Mouse (Mus musculus) urinary bladder, adult 2 months (tissue): Measurements from ENCODE around the gene Prkag3. TPM values are rescaled to one million over a fixed set of nuclear protein-coding genes. Genes with fewer than 3 reads are reported as not detected.

Source experiments
- DNase-seq: peaks from one replicate; pipeline ENCODE4 v3.0.0; 2022; ENCODE audit warnings: low spot score
- polyA plus RNA-seq: library from polyadenylated mRNA; depleted of rRNA; stranded (reverse); fragments of >200 nt; gene quantifications from 2 replicates; pipeline ENCODE4 v1.2.3, GENCODE M21; 2012; rRNA removed

Gene Prkag3
- polyA plus RNA-seq, 1 experiment: 0.76 TPM

DNA sequence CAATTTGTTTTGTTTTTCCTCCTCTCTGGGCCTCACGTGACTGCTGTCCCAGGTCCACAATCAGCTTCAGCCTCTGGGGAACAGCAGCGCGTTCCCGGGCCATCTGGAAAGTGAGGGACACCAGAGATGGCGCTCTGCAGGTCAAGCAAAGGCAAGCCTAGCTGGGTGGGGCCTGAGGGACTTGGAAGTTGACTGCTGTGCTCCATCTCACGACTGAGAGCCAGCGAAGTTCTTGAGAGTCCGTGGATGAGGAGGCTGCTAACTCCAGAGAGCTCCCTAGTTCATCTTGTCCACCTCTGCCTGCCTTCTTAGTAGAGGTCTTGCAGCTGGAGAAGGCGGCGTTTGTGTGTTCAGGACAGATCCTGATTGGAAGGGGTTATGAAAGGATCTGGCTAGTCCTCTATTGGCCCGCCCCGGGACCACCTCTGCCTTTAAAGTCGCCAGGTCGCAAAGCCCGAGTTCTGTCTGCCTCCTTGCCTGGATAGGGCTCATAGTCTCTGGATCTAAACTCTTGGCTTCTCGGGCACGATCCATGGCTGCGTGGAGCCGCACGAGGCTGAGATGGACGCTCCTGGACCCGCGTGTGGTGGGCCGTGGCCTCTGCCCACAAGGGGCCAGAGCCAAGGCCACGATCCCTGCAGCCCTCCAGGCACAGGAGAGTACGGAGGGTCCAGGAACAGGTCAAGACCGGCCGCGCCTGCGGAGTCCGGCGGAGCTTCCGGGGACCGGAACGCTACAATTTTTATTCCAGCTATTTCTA lies 35.7 kb downstream of the Prkag3 start, which contains the start of gene Cyp27a1:
Gene Cyp27a1, plus strand, starts transcription at position 476 of the 760 bp plus-strand sequence.
- DNase-seq: peak; percentile 53

DNA sequence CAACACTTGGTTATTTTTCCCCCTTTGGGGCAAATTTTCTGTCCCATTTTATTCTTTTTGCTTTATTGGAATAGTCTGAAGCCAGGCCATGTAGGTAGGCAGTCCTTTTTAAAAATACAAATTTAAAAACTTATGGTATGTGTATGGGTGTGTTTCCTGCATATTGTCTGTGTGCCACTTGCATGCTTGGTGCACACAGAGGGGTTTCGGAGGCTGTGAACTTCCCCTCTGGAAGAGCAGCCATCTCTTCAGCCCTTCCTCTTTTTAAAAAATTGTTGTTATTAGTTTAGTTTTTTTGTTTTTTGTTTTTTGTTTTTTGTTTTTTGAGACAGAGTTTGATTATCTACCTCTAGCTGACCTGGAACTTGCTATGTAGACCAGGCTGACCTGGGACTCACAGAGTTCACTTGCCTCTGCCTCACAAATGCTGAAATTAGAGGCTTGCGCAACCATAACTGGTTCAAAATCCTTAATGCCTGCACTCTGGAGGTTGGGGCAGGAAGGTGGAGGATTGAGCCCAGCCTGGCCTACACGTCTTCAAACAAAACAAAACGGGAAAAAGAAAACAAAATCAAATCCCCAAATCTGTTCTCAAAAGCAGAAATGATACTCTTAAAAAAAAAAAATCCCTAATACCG lies 36.4 kb downstream of the Prkag3 start:
- no peak for DNase-seq

GRCm38 (mm10) chr1:74712046-74712445 lies 37.0 kb downstream of the Prkag3 start:
- no peak for DNase-seq

DNA sequence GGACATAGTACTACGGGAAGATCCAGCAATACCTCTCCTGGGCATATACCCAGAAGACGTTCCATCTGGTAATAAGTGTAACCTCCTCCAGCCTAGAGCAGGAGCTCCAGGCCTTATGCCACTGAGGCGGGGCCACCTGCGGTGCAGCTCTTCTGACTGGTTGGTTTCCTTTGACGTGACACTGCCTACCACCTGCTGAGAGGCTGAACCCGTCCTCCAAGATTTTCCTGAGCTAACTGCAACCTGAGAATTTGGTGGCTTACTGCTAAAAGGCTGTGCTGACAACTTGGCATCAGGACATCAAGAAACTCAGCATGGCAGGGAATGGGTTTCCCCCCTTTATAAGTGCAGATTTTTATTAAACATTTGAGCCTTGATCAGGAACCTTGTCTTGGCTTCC lies 39.5 kb downstream of the Prkag3 start:
- DNase-seq: no peak

GRCm38 (mm10) chr1:74705016-74705415 lies 44.0 kb downstream of the Prkag3 start:
- no peak for DNase-seq

DNA sequence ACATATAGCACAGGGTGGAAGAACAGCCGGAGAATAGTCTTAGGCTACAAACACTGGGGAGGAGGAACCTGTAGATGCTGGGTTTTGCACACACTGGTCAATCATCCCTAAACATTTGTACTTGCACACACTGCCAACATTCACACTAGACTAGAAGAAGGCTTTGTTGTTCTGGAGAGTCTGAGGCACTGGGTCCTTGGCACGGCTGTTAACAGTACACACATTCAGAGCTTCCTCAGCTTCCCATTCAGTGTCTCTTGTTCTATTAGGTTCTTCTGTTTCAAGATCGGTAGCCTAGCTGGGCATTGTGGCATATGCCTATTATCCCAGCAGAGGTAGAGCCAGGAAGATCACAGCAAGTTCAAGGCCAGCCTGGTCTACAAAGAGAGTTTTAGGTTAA lies 44.9 kb downstream of the Prkag3 start:
- no peak for DNase-seq

DNA sequence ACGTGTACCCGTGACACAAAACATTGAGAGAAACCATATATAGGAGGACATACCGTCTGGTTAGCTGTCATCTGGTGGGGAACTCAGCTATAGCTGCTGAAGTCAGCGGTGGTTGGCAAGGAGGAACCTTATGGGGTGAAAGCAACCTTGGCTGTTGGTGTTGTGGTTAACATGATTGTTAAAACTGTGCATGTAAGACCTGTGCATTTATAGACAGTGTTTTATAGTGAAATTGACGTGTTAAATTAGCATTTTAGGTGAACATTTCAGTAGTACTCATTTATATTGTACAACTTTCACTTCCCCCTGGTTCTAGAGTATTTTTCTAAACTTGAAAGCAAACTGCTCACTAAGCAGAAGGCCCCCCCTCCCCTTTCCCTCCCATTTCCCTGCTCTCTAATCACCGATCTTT lies 46.9 kb downstream of the Prkag3 start:
- DNase-seq: no peak

- no peak for DNase-seq
These were observed 50.2 kb downstream of the Prkag3 start for GRCm38 (mm10) chr1:74698791-74699190.

DNA sequence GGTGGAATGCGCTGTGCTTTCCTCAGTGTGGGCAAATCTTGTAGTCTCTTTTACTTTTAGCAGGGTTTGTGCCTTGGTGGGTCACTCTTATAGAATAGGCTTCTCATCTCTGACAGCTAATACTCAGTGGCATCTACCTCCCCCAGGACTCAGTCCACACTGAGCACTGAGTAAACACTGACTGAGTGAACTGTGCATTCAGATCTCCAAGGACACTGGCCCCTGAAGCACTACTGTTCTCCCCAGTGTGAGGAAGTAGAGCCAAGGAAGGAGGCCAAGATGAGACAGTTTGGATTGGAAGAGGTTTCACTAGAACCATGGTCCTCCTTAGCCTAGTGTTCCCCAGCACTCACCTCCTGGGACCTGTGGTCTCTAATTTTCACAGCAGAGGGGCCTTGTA lies 50.7 kb downstream of the Prkag3 start:
- DNase-seq: no peak

GRCm38 (mm10) chr1:74697416-74697815 lies 51.6 kb downstream of the Prkag3 start:
- DNase-seq: no peak

DNA sequence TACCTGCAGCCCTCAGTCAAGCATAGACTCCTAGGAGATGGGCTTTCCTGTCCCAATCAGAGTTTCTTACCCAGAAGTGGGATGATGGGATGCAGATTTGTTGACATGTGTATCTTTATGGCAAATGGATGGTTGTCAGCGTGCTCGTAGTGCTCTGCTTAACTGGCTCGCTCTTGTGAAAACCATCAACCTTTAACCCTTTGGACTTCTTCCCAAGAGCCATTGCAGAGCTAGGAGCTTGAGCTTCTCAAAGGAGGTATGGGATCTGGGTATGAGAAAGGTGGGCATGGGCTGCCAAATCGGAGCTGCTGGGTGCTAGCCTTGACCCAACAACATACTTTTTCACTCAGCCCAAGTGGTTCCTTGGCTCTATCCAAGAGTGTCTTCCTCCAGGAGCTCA lies 53.2 kb downstream of the Prkag3 start:
- no peak for DNase-seq

- DNase-seq: no peak
These were observed 55.0 kb downstream of the Prkag3 start for GRCm38 (mm10) chr1:74693891-74694583.

Other genes with a start within 250 kb of the Prkag3 start
- gene Cnot9, start 243.2 kb downstream of the Prkag3 start, polyA plus RNA-seq: 21.0 and 24.0 TPM in 2 replicates
- 0.30 and 0.47 TPM in 2 replicates for gene Plcd4, start 206.3 kb downstream of the Prkag3 start, polyA plus RNA-seq
- gene Usp37, start 204.9 kb downstream of the Prkag3 start, polyA plus RNA-seq: 5.8 and 6.5 TPM in 2 replicates
- 9.5 and 11.2 TPM in 2 replicates for gene Zfp142, start 161.0 kb downstream of the Prkag3 start, polyA plus RNA-seq
- gene Bcs1l, start 160.9 kb downstream of the Prkag3 start, polyA plus RNA-seq: 19.5 and 21.9 TPM in 2 replicates
- 64.5 and 82.9 TPM in 2 replicates for gene Rnf25, start 147.8 kb downstream of the Prkag3 start, polyA plus RNA-seq
- gene Stk36, start 147.8 kb downstream of the Prkag3 start, polyA plus RNA-seq: 1.8 and 2.1 TPM in 2 replicates
- 13.8 and 15.7 TPM in 2 replicates for gene Ttll4, start 87.5 kb downstream of the Prkag3 start, polyA plus RNA-seq
- gene Cyp27a1, start 35.6 kb downstream of the Prkag3 start, polyA plus RNA-seq: 67.0 and 71.9 TPM in 2 replicates
- gene Wnt6, start 22.7 kb upstream of the Prkag3 start, polyA plus RNA-seq: 2.3 and 2.6 TPM in 2 replicates
- gene Wnt10a, start 42.3 kb upstream of the Prkag3 start, polyA plus RNA-seq: 0.94 and 1.4 TPM in 2 replicates
- 0.03 and 0.13 TPM in 2 replicates for gene Cdk5r2, start 105.7 kb upstream of the Prkag3 start, polyA plus RNA-seq
- not detected in 2 replicates for gene Fev, start 136.2 kb upstream of the Prkag3 start, polyA plus RNA-seq
- gene Cryba2, start 143.9 kb upstream of the Prkag3 start, polyA plus RNA-seq: not detected in 2 replicates
- gene Cfap65, start 186.4 kb upstream of the Prkag3 start, polyA plus RNA-seq: 0.01 TPM in 1 of 2 replicates, not detected in the other
- gene Ihh, start 202.5 kb upstream of the Prkag3 start, polyA plus RNA-seq: 0.16 and 0.21 TPM in 2 replicates